Mouse (Mus musculus) retina, adult 2 months (tissue): ENCODE data around the gene Id4.

Experiments
- DNase-seq: peaks from one replicate; pipeline ENCODE4 v3.0.0-alpha.2; 2012; ENCODE audit warnings: low read depth, low spot score

The Id4 gene

DNA sequence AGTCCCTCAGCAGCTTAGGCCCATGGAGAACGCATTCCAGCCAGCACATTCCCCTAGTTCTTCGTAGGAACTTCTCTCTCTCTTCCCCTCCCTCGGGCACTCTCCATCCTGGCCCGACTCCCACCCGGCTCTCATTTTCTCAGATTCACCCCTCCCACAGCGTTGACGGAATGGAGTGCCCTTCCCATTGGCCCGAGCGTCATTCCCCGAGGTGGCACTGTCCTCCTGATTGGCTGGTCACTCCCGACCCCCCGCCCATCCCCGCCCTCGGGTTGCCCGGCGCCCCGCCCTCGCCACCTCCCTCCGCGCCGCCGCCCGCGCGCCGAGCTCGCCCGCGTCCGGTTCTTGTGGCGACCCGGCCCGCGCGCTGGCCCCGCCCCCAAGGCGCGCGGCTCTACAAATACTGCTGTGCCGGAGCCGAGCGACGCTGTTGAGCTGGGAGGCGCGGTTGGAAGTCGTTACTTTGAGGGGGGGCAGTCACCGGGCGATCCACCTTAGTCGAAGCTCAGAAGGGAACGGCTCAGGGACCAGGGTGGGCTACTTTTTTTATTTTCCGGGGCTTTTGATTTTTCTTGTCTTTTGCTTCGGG is at the start of gene Id4:
Gene Id4 (plus strand): TSS at position 539 of the 589 bp plus-strand sequence.
- peak; percentile 73 for DNase-seq

DNA sequence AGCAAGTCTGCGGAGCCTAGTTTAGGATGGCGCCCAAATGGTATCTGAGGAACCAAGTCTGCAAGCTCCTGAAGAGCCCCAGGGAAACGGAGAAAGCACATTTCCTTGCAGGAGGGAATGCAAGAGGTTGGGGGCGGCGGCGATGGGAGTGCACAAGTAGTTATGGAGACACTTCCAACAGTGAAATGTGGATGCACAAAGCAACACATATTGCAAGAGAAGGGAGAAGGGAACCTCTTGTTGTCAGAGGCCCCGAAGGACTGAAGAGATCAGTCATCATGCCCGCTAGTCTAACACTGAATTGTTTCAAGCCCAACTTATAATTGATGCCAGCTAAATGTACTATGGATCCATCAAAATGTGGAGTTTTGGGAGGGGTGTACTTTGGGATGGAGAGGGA is 33.9 kb upstream of the Id4 start:
- DNase-seq, result no peak

DNA sequence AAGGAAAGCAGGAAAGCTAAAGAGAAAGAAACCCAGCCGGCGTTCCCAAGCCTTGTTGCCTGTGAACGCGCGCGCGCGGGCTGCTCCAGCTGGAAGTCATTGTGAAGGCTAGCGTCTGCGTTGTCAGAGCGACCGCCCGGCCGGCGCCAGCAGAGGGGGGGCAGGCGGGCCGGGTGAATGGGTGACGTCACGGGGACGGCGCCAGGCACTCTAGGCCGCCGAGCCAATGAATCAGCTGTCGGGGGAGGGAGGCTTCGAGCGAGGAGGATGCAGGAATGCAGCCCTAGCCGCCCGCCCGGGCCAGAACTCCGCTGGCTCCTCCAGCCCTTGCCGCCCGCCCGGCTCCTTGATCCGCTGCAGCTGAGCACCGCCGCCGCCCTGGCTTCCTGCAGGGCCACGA is 33.3 kb upstream of the Id4 start:
- peak; percentile 61 for DNase-seq

DNA sequence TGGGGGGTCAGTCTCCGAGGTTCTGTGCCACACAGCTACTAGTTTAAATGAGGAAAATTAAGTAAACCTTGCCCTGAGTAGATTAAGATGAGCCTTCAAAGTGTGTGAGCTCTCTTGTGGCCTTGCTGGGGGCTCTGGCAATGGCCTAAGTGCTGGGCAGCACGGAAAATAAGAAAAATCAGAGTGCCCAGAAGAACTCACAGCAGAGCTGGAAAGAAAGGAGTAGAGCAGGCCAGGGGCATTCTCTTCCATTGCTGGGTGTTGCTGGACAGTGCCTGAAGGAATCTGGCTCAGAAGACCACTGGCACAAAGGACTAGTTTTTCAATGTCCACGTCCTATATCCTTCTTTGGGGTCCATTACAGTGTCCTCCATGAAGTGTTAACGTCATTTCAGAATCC is 32.9 kb upstream of the Id4 start:
- no peak for DNase-seq

DNA sequence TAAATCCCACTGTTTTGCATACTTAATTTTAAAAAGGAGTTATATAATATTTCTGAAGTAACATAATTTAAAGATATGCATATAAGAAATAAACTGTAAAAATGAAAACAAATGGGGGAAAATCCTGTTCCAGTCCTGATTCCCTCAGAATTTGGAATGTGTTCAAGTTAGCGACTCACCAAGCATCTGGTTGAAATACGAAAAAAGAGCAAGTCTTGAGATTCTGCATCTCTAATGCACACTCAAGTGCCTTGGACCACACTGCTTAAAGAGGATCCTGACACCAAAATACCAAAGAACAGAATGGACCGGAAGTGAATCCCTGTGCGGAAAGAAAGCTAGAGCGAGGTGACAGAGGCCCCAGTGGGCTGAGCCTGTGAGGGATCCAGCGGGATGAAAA is 30.0 kb upstream of the Id4 start:
- DNase-seq, result no peak

DNA sequence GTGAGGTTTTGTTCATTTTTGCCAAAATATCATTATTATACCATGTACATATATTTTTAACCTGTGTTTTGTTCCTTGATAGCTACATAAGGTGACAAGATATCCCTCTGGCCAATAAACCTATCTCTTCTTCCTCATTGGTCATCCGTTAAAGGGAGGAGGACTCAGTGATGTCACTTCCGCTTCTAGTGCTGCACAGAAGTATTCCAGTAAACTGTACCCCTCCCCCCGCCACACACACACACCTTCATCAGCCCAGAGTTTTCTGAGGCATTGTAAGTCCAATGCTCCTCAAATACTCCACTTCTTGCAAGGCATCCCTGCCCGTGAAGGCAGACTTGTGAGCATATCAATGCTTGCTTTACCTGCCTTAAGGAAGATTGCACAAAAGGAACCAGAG is 24.6 kb upstream of the Id4 start:
- no peak for DNase-seq

DNA sequence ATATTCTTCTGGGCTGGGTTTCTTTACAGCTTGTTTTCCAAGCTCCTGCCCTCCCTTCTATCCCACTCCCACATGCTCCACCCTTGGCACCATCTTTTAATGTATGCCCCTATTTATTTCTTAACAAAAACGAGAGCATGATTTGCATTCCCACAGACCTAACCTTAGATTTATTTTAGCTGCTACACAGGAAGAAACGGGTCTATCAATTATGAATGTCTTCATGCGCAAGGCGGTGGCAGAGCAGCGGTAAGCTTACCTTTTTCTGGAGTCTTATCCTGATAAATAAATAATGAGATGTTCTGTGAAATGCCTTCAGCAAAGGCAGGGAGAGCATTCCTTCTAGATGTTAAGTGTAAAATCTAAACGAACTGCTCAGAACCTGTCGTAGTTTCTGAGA is 24.2 kb upstream of the Id4 start:
- no peak for DNase-seq

DNA sequence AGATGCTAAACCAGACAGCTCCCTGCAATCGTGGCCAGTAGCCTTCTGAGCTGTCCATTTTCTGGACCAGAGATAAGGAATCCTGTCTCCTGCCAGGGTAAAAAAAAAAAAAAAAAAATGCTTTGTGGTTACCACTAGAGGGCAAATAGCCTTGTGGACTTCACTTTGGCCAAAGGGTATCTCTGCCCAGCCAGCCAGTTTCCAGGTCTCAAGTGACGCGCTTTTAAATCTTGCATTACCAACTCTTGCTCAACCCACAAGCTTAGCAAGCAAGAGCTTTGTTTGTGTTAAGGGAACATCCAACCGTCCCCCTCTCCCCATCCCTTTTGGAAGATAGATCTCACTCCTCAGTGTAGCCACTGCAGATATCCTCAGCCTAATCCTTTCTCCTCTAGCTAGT is 23.5 kb upstream of the Id4 start:
- no peak for DNase-seq

DNA sequence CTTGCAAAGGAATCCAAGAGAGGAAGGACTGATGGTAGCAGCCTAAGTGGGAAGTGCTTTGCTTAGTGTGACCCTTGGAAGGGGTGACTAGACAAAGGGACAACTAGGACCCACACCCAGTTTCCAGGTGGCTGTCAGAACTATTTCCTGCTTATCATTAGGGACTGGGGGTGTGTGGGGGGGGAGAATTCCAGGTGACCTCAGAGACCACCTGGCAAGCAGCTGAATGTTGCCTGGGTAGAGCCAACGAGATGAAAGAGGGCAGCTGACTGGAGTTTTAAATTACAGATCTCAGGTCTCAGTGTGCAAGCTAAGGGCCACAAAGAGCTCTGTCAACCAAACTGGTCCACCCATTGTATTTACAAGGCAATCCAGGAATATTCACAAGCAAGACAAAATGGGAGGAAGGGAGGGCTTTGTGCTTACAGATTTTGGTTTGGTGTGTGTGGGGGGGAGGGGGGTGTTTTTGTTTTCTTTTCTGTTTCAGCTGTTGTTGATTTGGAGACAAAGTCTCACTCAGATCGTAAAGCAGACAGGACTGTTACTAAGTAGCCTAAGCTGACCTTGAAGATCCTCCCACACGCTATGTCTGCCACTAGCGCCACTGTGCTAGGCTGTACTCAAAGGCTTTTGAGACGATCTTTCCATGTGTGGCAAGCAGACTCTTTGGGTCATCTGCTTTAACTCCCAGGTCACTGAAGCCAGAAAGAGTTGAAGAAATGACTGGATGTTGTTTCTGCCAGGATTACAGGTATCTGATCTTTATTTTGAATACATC is 15.6 kb upstream of the Id4 start:
- no peak for DNase-seq

DNA sequence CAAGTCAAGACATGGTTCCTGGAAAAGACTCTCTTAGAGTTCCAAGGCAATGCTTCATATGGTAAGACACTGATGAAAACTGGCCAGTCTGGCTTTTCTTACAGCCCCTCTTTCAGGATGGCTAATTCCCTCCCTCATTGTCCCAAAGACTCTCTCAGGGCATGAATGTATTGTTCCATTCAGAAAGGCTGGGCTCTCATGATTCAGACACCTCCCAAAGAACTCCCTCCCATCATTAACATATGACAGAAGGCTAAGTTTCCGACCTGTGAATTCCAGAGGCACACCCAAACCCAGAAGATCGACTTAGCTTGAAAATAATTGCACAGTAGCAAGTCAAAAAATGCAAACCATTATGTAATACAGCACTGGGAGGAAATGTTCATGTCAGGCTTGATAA is 8.5 kb upstream of the Id4 start:
- no peak for DNase-seq

DNA sequence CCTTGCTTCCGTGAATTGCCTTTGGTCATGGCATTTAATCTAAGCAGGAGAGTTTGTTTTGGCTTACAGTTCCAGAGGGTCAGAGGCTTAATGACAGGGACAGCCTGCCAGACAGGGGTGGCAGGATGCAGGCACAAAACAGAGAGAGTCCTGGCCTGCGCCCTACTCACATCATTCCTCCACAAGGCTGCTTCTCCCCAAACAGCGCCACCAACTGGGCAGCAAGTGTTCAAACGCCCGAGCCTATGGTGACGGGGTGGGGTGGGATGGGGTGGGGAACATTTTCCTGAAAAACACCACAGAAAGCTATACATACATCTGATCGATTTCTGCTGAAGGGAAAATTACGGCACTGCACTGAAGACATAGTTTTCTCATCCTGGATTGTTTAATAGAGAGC is 6.0 kb upstream of the Id4 start:
- no peak for DNase-seq

DNA sequence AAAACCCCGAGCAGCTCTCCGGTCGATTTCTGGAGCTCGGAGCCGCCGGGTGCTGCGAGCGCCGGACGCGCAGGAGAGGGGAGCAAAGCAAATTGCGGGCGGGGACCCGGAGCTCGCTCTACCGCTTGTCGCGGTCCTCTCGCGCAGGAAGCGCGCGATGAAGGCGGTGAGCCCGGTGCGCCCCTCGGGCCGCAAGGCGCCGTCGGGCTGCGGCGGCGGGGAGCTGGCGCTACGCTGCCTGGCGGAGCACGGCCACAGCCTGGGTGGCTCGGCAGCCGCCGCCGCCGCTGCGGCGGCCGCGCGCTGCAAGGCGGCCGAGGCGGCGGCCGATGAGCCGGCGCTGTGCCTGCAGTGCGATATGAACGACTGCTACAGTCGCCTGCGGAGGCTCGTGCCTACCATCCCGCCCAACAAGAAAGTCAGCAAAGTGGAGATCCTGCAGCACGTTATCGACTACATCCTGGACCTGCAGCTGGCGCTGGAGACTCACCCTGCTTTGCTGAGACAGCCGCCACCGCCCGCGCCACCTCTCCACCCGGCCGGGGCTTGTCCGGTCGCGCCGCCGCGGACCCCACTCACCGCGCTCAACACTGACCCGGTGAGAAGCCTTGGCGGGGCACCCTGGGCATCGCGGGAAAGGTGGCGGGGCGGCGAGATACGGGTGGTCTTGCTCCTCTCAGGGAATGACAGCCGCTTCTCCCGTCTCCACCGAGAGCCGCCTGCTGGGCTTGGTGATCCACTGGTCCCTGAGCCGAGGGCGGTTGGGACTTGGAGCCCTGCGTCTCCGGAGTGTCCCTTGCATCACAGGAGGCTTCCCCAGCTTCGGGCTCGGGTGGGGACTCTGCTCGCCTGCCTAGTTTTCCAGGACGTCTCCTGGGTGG is 553 bp downstream of the Id4 start:
- DNase-seq, result no peak

DNA sequence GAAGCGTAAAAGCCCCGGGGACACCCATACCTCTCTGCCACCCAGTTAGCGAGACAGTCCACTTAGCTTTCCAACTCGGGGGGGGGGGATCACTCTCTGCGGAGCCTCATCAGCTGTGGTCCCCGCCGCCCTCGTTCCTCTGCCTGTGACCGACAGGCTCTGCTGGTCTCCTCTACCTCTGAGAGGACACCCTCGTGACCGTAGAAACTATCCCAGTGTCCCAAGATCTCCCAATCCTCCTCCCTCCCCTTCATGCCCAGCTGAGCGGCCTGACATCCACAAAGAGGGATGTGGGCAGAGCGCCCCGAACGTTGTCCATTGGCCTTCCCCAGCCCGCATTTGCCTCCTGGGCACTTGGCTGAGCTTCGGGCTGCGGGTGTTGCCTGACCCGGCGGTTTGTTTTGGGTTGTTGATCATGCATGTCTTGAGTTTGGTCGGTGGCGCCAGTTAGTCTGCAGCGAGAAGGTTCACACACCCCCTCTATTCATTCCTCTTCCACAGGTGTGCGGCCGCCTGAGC is 1.5 kb downstream of the Id4 start:
- no peak for DNase-seq

DNA sequence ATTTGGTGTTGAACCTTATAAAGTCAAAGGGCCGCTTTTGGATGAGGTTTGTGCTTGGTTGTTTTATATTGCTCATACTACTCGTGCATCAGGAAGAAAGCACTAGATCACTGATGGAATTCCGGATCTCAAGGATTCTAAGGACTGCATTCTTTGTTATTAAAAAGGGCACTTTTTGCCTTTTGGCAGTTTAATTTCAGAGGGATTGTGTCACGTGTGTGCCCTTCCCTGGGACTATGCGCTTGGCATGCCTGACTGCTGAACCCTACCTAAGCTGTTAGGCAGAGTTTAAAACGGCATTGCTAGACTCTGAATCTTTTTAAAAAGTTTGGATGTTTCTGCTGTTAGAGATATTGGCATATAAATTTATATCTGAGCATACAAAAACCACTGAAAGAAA is 4.0 kb downstream of the Id4 start:
- DNase-seq, result no peak

DNA sequence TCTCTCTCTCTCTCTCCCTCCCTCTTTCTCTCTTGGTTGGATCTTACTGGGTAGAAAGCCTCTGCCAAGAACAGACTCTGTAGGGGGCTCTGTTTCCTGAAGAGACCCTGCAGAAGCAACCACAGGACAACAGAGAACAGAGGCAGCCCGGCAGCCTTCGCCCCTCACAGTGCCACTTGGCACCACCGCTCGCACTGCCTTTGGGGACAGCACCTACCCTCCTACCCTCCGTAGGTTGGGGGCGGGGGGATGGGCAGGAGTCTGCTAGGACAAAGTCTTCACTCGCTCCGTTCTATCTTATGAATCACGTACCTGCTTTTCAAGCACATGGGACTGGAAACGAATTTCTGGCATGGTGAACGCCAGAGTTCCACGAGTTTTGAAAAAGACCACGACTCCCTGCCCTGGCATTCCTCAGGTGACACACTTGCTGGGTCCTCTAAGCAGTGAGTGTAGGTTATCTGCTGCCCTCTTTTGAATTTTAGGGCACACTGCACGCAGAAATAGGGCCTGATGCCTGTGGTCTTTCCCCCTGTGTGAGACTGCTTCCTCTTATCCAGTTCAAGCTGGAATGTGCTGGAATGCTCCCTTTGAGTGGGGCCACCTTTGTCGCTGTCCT is 12.5 kb downstream of the Id4 start:
- no peak for DNase-seq

DNA sequence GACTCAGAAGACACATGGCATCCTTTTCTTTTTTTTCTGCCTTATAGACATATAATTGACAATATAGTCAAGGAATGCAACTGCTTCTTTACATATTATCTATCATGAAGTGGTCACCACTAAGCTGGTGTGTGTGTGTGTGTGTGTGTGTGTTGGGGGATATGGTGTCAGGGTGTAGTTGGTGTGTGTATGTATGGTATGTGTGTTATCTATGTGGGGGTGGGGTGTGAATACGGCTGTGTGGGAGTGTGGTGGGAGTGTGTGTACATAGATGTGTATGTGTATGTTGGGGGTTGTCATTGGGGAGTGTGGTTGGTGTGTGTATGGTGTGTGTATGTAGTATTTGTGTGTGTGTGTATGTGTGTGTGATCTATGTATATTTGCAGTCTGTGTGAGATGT is 13.1 kb downstream of the Id4 start:
- no peak for DNase-seq

DNA sequence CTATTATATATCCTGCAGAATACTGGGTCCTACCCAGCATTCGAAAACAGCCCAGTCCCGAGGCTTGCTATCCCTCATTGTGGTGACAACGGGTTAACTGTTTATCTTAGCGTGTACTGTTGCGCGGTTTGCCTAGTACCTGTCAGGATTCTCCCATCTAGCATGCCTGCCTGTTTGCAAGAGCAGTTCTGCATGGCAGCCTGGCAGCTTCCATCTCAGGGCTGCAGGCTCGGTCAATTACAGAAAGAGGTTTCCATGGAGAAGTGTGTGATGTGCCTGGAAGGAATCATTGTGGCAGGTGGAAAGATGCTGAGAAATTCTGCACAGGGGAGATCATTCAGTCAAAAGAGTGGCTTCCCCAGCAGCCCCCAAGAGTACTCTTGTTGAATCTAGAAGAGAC is 16.0 kb downstream of the Id4 start:
- no peak for DNase-seq

DNA sequence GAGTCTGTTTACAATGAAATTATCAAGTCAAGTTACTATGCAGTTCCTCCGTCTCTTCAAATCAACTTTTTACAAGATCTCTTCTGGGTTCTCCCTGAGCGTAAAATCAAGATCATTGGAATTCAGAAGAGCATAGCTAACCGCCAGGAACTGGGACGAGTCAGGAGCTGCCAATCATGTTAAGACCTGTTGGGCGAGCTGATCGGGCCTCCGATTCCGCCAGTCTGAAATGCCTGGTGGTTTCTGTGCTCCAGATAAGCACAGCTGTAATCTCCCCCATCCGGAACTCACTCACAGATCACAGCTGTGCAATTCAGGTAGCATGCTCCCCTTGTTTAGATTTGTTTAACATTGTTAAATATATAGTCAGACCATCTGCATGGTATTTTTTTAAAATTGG is 23.4 kb downstream of the Id4 start:
- no peak for DNase-seq

DNA sequence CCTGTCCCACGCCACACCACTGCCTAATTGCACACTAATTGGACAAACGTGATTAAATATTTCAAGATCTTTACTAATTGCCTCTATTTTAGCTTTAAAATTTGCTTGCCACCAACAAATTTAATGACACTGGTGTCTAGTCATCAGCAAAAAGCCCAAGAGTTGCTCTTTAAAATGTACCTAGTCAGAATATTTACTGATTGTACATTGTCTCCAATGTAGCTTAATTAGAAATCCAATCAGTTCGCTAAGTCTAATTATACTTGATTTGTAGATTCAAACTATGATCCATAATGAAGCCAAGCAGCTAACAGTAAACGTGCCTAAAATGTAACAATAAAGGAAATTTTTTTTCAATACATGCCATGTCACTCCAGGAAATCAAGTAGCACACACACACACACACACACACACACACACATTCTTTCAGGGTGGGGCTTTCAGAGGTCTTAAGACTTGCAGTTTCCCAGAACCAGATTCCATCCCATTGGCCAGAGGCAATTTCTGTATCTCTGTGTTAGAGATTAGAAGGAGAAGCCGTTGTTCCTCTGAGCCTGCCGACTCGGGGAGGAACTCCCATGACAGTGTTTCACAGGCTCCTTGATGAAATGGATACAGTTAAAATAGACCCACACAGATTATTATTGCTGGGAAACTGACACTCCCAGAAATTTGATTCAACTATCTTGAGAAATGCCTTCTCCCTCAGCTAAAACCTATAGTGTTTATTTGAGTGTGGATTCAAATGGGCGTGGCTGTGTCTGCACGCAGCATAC is 24.1 kb downstream of the Id4 start:
- DNase-seq, result no peak

DNA sequence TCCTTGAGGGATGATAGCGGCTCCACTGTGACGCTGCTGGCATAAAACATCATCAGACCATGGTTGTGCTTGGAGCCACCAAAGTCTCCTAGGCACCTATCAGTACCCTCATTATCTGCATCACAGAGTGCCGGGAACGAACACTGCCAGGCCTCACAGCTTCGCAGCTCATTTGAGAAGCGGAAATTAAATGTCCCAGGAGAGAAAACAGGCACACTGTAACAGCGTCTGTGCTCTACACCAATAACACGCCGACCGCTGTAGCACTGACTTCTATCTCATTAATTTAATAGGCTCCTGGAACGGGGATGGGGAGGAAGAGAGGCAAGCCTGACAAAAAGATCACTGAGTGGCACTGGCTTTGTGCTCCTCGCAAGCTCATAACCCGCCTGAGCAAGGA is 29.4 kb downstream of the Id4 start:
- DNase-seq, result no peak

DNA sequence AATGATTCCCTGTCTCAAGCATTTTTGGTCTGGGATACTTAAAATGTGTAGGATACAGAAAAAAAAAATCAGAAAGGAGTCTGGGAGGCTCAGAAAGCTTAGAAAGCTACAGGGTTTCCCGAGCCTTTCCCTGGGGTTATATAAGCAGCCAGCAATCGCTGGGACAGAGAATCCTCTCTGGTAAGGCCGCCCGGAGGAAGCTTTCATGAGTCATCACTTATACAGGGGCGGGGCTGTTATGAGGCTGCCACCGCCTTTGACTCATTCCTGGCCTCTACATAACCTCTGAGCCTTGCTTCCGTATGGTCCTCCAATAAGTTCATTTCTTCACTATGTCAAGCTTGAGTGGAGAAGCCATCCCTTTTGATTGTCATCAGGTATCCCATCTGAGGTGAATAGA is 53.5 kb downstream of the Id4 start:
- no peak for DNase-seq
